Mouse (Mus musculus): ENCODE data around the gene Lipt1. TPM values are rescaled to one million over a fixed set of nuclear protein-coding genes. Genes with fewer than 3 reads are reported as not detected.

Gene Lipt1
- polyA plus RNA-seq, 1 experiment from 2014 or later: 6.6 TPM

DNA sequence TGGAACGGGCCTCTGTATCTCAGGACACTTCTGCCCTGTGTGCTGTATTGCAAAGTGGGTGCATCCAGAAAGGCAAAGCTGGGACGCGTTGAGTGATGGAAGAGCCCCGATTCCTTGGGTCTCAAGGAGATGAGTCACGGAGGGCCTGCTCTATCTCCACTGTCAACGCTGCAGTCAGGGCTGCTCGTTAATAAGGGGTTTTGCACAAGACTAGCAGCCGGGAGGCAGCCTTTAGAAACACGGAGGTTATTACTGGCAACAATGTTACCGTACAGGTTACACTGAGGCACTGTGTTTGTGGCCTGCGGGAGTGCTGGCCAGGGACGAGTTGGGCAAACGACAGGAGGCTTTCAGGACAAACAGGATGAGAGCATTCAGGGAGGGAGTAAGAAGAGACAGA, 46.1 kb downstream of the Lipt1 start:
- Histone ChIP-seq H3K4me2 (replicated peaks; ENCODE audit: low read depth, low read length) (no peak overlapping the region), H3K4me3 (ENCODE audit: low read depth, low read length) (no peak overlapping the region), H3K36me3 (ENCODE audit: insufficient read depth, low read length) (no peaks in the 10 kb centered on the region), H3K27ac (ENCODE audit: low read length) (no peak overlapping the region), H3K9ac (replicated peaks; ENCODE audit: low read depth) (no peak overlapping the region), H3K4me1 (ENCODE audit: insufficient read depth, low read depth, low read length) (no peaks in the 10 kb centered on the region), H3K9me3 (ENCODE audit: low read length) (no peaks in the 10 kb centered on the region), H3K27me3 (replicated peaks; ENCODE audit: insufficient read depth, low read length) (no peaks in the 10 kb centered on the region)
- WGBS: 56% methylated on average over 13 of the region's 13 CpGs
- TF ChIP-seq CTCF (IDR thresholded peaks at IDR 0.05) (no peak), EP300 (IDR thresholded peaks at IDR 0.05) (no peak)
- no peak for DNase-seq (ENCODE audit: low spot score)
- ATAC-seq: no peak

DNA sequence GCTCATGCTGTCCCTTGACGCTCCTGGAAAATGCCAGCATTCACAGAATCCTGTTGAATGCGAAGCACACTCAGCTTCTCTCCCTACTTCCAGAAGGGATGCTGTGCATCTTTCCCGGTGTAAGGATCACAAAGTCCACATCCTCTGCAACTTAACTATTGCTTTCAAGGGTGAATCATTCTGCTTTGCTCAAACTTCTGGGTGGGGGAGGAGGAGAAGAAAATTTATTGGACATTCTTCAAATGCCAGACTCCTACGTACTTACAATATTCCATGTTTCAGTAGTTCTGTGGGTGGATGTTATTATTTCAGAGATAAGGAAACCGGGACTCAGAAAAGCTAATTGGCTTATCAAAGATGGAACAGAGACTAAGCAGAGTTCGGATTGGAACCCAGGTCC, 46.6 kb downstream of the Lipt1 start:
- WGBS: 59% methylated on average over 6 of the region's 6 CpGs
- Histone ChIP-seq H3K27ac (ENCODE audit: low read length) (no peak overlapping the region), H3K9ac (replicated peaks; ENCODE audit: low read depth) (no peak overlapping the region), H3K27me3 (replicated peaks; ENCODE audit: insufficient read depth, low read length) (no peaks in the 10 kb centered on the region), H3K4me3 (ENCODE audit: low read depth, low read length) (no peak overlapping the region), H3K4me1 (ENCODE audit: insufficient read depth, low read depth, low read length) (no peaks in the 10 kb centered on the region), H3K4me2 (replicated peaks; ENCODE audit: low read depth, low read length) (no peak overlapping the region), H3K36me3 (ENCODE audit: insufficient read depth, low read length) (no peaks in the 10 kb centered on the region), H3K9me3 (ENCODE audit: low read length) (no peaks in the 10 kb centered on the region)
- DNase-seq (ENCODE audit: low spot score) (no peak), ATAC-seq (no peak)
- TF ChIP-seq EP300 (IDR thresholded peaks at IDR 0.05) (no peak), CTCF (IDR thresholded peaks at IDR 0.05) (no peak)

DNA sequence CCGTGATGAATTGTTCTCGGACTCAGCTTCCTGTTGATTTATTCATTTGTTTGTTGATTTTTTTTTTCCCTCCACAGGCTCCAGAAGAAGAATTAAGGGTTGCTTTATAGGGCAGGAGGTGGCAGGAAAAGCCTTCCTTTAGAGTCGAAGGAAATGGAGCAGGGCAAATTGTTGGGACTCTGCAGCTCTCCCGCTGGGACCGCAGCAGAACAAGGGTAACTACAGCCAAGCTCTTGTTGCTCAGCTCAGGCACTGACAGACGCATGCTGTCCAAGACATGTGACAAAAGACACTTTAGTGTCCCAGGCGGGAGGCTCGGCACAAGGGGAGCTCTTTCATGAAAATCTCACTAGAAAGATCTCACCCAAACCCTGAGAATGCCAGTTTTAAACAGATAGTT, 51.0 kb downstream of the Lipt1 start:
- no peak overlapping the region for H3K4me2 ChIP-seq (replicated peaks; ENCODE audit: low read depth, low read length)
- ATAC-seq (no peak), DNase-seq (ENCODE audit: low spot score) (no peak)
- no peak overlapping the region for H3K27ac ChIP-seq (ENCODE audit: low read length)
- H3K4me1 ChIP-seq (ENCODE audit: insufficient read depth, low read depth, low read length): no peaks in the 10 kb centered on the region
- WGBS: 42% methylated on average over 8 of the region's 8 CpGs
- TF ChIP-seq EP300 (IDR thresholded peaks at IDR 0.05) (no peak), CTCF (IDR thresholded peaks at IDR 0.05) (no peak)
- H3K27me3 ChIP-seq (replicated peaks; ENCODE audit: insufficient read depth, low read length): no peaks in the 10 kb centered on the region
- no peak overlapping the region for H3K4me3 ChIP-seq (ENCODE audit: low read depth, low read length)
- H3K9ac ChIP-seq (replicated peaks; ENCODE audit: low read depth): no peak overlapping the region
- no peaks in the 10 kb centered on the region for H3K9me3 ChIP-seq (ENCODE audit: low read length)
- H3K36me3 ChIP-seq (ENCODE audit: insufficient read depth, low read length): no peaks in the 10 kb centered on the region

Other genes starting within 250 kb of the Lipt1 start
- 9.2 TPM in 2 replicates for gene 2010300C02Rik, start 151.7 kb upstream of the Lipt1 start, polyA plus RNA-seq (2015; fragmentation: Nextera tagmentation; extraction: Ambion mirVana)
- 5.0 and 7.7 TPM in 2 replicates for gene Tsga10, start 5.3 kb upstream of the Lipt1 start, polyA plus RNA-seq (2015; fragmentation: Nextera tagmentation; extraction: Ambion mirVana)
- 21.6 and 26.1 TPM in 2 replicates for gene Mitd1, start 18.7 kb downstream of the Lipt1 start, polyA plus RNA-seq (2015; fragmentation: Nextera tagmentation; extraction: Ambion mirVana)
- gene Mrpl30, start 18.7 kb downstream of the Lipt1 start, polyA plus RNA-seq (2015; fragmentation: Nextera tagmentation; extraction: Ambion mirVana): 165 and 174 TPM in 2 replicates
- not detected in 2 replicates for gene Lyg2, start 44.8 kb downstream of the Lipt1 start, polyA plus RNA-seq (2015; fragmentation: Nextera tagmentation; extraction: Ambion mirVana)
- gene Lyg1, start 86.0 kb downstream of the Lipt1 start, polyA plus RNA-seq (2015; fragmentation: Nextera tagmentation; extraction: Ambion mirVana): not detected in 2 replicates
- gene Txndc9, start 126.2 kb downstream of the Lipt1 start, polyA plus RNA-seq (2015; fragmentation: Nextera tagmentation; extraction: Ambion mirVana): 93.3 and 101 TPM in 2 replicates
- 16.0 and 18.6 TPM in 2 replicates for gene Eif5b, start 126.3 kb downstream of the Lipt1 start, polyA plus RNA-seq (2015; fragmentation: Nextera tagmentation; extraction: Ambion mirVana)

Measured in lung, postnatal 0 days (tissue).